Mouse (Mus musculus): ENCODE measurements around the gene Spin1.

GRCm38 (mm10) chr13:51178932-51179331 is 78.3 kb downstream of the Spin1 start:
- TF ChIP-seq CTCF (IDR thresholded peaks at IDR 0.05; ENCODE audit: borderline replicate concordance, control insufficient read depth, extremely low read depth, insufficient read depth, low read length, poor library complexity) (no peak), POLR2A (IDR thresholded peaks at IDR 0.05; ENCODE audit: control insufficient read depth, extremely low read depth, insufficient read depth, low read length, poor library complexity) (no peak)

Measured in thymus, adult 2 months (tissue).